Comparison of ENCODE assay signal across 8 mouse cellular contexts in genomic region chr14:13961401-13962112, GRCm38 (mm10). TPM values are rescaled to one million over a fixed set of nuclear protein-coding genes. Genes with fewer than 3 reads are reported as not detected.
DNase-seq lines count a peak whose midpoint lies in the region; ATAC-seq lines count a peak whose summit lies in the region.

Atxn7 (plus strand) TSS chr14:13961440.
Thoc7 (minus strand) TSS chr14:13961852.

- ATAC-seq in frontal cortex, adult (ENCODE audit: low TSS enrichment): peak; percentile 36

- DNase-seq in NIH3T3 (ENCODE audit: low read depth): peak; percentile 47
- peak; percentile 58 for DNase-seq in cerebellum, adult 9-10 months
- DNase-seq in hindbrain, embryonic 10.5 days (ENCODE audit: low spot score): peak; percentile 66
- DNase-seq in layer of hippocampus, postnatal 25 days (ENCODE audit: extremely low spot score in 1 of 2, low spot score in 1 of 2): peak; percentile 38 to 41
- DNase-seq in lung, postnatal 36 days: peak; percentile 30
- DNase-seq in right cerebral cortex, adult 2 months (ENCODE audit: low spot score in 2 of 2): peak; percentile 23 to 31
- DNase-seq in urinary bladder, postnatal 4 days (ENCODE audit: low spot score in 2 of 2): peak; percentile 40 to 60

- peaks cover 6% of the 10 kb centered on the region for H3K36me3 ChIP-seq in hindbrain, embryonic 10.5 days

- WGBS in hindbrain, embryonic 10.5 days: 3% methylated on average over 56 of the region's 56 CpGs

- H3K27me3 ChIP-seq in hindbrain, embryonic 10.5 days (ENCODE audit: insufficient read depth, poor library complexity, severe bottlenecking): no peaks in the 10 kb centered on the region

- peak within 1 kb of the TSS; percentile 100 for H3K27ac ChIP-seq in hindbrain, embryonic 10.5 days

- peaks cover 16% of the 10 kb centered on the region for H3K4me1 ChIP-seq in hindbrain, embryonic 10.5 days (replicated peaks)

- H3K4me3 ChIP-seq in hindbrain, embryonic 10.5 days: peak within 1 kb of the TSS; percentile 90

- no peaks in the 10 kb centered on the region for H3K9me3 ChIP-seq in hindbrain, embryonic 10.5 days

RNA-seq across cellular contexts. Expression of gene Atxn7, which starts in this region (rescaled TPM):
- 3.1 and 3.5 TPM in 2 replicates for polyA plus RNA-seq in hindbrain, embryonic 10.5 days (2016; fragmentation: Nextera tagmentation; extraction: Ambion mirVana)
- total RNA-seq in layer of hippocampus, postnatal 25 days (2021): 10 to 100 TPM; 22.1 to 29.4 TPM

RNA-seq across cellular contexts. Expression of gene Thoc7, which starts in this region (rescaled TPM):
- 199 and 230 TPM in 2 replicates for polyA plus RNA-seq in hindbrain, embryonic 10.5 days (2016; fragmentation: Nextera tagmentation; extraction: Ambion mirVana)
- total RNA-seq in layer of hippocampus, postnatal 25 days (2021): 100 to 1,000 TPM; 103 to 107 TPM

Comparison
In these comparisons a context has a peak if more than half of its experiments do, and no peak if none do; other contexts are left out.
1. Peak in every context shown above with its lines: DNase-seq, ATAC-seq, H3K4me3 ChIP-seq and H3K27ac ChIP-seq.